8 mouse cellular contexts compared by ENCODE assay signal in genomic region chr2:27886608-27887460, GRCm38 (mm10). TPM values are rescaled to one million over a fixed set of nuclear protein-coding genes. Genes with fewer than 3 reads are reported as not detected.
DNase-seq lines count a peak whose midpoint lies in the region; ATAC-seq and TF ChIP-seq lines count a peak whose summit lies in the region.

No protein-coding gene starts in this region.

- H3K27me3 ChIP-seq in ES-Bruce4 (ENCODE audit: control insufficient read depth, insufficient read depth, low read length, poor library complexity, severe bottlenecking), result no peaks in the 10 kb centered on the region
- peaks cover 11% of the 10 kb centered on the region; the same call in 1 of the 2 replicates for H3K27me3 ChIP-seq in forebrain, embryonic 14.5 days (replicated peaks; ENCODE audit: control insufficient read depth, insufficient read depth, low read length)
- H3K27me3 ChIP-seq in hindbrain, embryonic 12.5 days, result peaks cover 26% of the 10 kb centered on the region
- no peaks in the 10 kb centered on the region for H3K27me3 ChIP-seq in limb, embryonic 15.5 days
- peaks cover 20% of the 10 kb centered on the region for H3K27me3 ChIP-seq in midbrain, embryonic 15.5 days (replicated peaks)

- no peak for TF ChIP-seq POLR2A in ES-Bruce4 (IDR thresholded peaks at IDR 0.05; ENCODE audit: insufficient read depth, low read length)

- no peaks in the 10 kb centered on the region for H3K4me1 ChIP-seq in ES-Bruce4 (ENCODE audit: control insufficient read depth, insufficient read depth, low read length)
- H3K4me1 ChIP-seq in forebrain, embryonic 14.5 days (ENCODE audit: control insufficient read depth, insufficient read depth, low read length), result peaks cover 15% of the 10 kb centered on the region; the same call in 1 of the 2 replicates
- H3K4me1 ChIP-seq in hindbrain, embryonic 12.5 days, result peaks cover 45% of the 10 kb centered on the region
- peaks cover 70% of the 10 kb centered on the region for H3K4me1 ChIP-seq in limb, embryonic 15.5 days
- peaks cover 28% of the 10 kb centered on the region for H3K4me1 ChIP-seq in midbrain, embryonic 15.5 days

- H3K27ac ChIP-seq in ES-Bruce4 (ENCODE audit: insufficient read depth, low read length), result no peak overlapping the region
- no peak overlapping the region for H3K27ac ChIP-seq in forebrain, embryonic 14.5 days (ENCODE audit: low read depth, low read length)
- H3K27ac ChIP-seq in hindbrain, embryonic 12.5 days, result peak overlapping the region; percentile 66
- H3K27ac ChIP-seq in limb, embryonic 15.5 days, result peak overlapping the region; percentile 98
- 0 out of 2 replicates have a peak overlapping the region, but pooled peaks have one; percentile 22 for H3K27ac ChIP-seq in midbrain, embryonic 15.5 days

- H3K4me3 ChIP-seq in ES-Bruce4 (ENCODE audit: low read depth, low read length), result peak overlapping the region; percentile 65
- peak overlapping the region; percentile 53 for H3K4me3 ChIP-seq in forebrain, embryonic 14.5 days (ENCODE audit: low read depth, low read length)
- peak overlapping the region; percentile 61 for H3K4me3 ChIP-seq in hindbrain, embryonic 12.5 days
- peak overlapping the region; percentile 72 for H3K4me3 ChIP-seq in limb, embryonic 15.5 days
- peak overlapping the region; percentile 49 for H3K4me3 ChIP-seq in midbrain, embryonic 15.5 days

- DNase-seq in ZHBTc4 (ENCODE audit: low read depth, low spot score), result peak; percentile 80
- peak; percentile 59 for DNase-seq in forebrain, embryonic 14.5 days (ENCODE audit: low spot score)
- peak; percentile 12 to 27 for DNase-seq in thymus, postnatal 36 days
- DNase-seq in spleen, postnatal 36 days (ENCODE audit: low spot score in 2 of 2), result no peak

- no peak for TF ChIP-seq EP300 in ES-Bruce4 (IDR thresholded peaks at IDR 0.05; ENCODE audit: insufficient read depth, low read depth, low read length)

- H3K9me3 ChIP-seq in ES-Bruce4 (replicated peaks; ENCODE audit: control insufficient read depth, insufficient read depth, low read length, poor library complexity, severe bottlenecking), result no peaks in the 10 kb centered on the region
- H3K9me3 ChIP-seq in forebrain, embryonic 14.5 days (replicated peaks; ENCODE audit: control insufficient read depth, low read length), result no peaks in the 10 kb centered on the region
- no peaks in the 10 kb centered on the region for H3K9me3 ChIP-seq in hindbrain, embryonic 12.5 days (replicated peaks)
- H3K9me3 ChIP-seq in limb, embryonic 15.5 days, result no peaks in the 10 kb centered on the region
- no peaks in the 10 kb centered on the region for H3K9me3 ChIP-seq in midbrain, embryonic 15.5 days

- TF ChIP-seq CTCF in ES-Bruce4 (IDR thresholded peaks at IDR 0.05; ENCODE audit: low read depth, low read length), result no peak

- under 1% methylated on average over 67 of the region's 67 CpGs for WGBS in forebrain, embryonic 14.5 days
- WGBS in hindbrain, embryonic 12.5 days, result under 1% methylated on average over 66 of the region's 67 CpGs
- WGBS in limb, embryonic 15.5 days, result under 1% methylated on average over 64 of the region's 67 CpGs
- under 1% methylated on average over 58 of the region's 67 CpGs for WGBS in midbrain, embryonic 15.5 days

- H3K9ac ChIP-seq in ES-Bruce4 (ENCODE audit: low read depth, poor library complexity, severe bottlenecking), result peak overlapping the region; percentile 57
- peak overlapping the region; percentile 68 for H3K9ac ChIP-seq in forebrain, embryonic 14.5 days (ENCODE audit: low read length)
- peak overlapping the region; percentile 74 for H3K9ac ChIP-seq in hindbrain, embryonic 12.5 days
- peak overlapping the region; percentile 94 for H3K9ac ChIP-seq in limb, embryonic 15.5 days
- H3K9ac ChIP-seq in midbrain, embryonic 15.5 days, result peak overlapping the region; percentile 37

- peak; percentile 42 for ATAC-seq in forebrain, embryonic 14.5 days
- peak; percentile 38 for ATAC-seq in hindbrain, embryonic 12.5 days (ENCODE audit: low FRiP score)
- no peak for ATAC-seq in limb, embryonic 15.5 days (ENCODE audit: insufficient number of reproducible peaks, low FRiP score, low TSS enrichment, low read depth)
- peak; percentile 54 for ATAC-seq in midbrain, embryonic 15.5 days (replicated peaks)

- peak overlapping the region; percentile 98 for H3K4me2 ChIP-seq in forebrain, embryonic 14.5 days (ENCODE audit: low read length)
- H3K4me2 ChIP-seq in hindbrain, embryonic 12.5 days (replicated peaks), result peak overlapping the region; percentile 92
- H3K4me2 ChIP-seq in limb, embryonic 15.5 days, result peak overlapping the region; percentile 80
- peak overlapping the region; percentile 98 for H3K4me2 ChIP-seq in midbrain, embryonic 15.5 days

- no peaks in the 10 kb centered on the region for H3K36me3 ChIP-seq in ES-Bruce4 (ENCODE audit: control insufficient read depth, insufficient read depth, low read length, poor library complexity, severe bottlenecking)
- no peaks in the 10 kb centered on the region for H3K36me3 ChIP-seq in forebrain, embryonic 14.5 days (ENCODE audit: control insufficient read depth, insufficient read depth, low read length)
- H3K36me3 ChIP-seq in hindbrain, embryonic 12.5 days, result no peaks in the 10 kb centered on the region
- peaks cover 9% of the 10 kb centered on the region for H3K36me3 ChIP-seq in limb, embryonic 15.5 days
- no peaks in the 10 kb centered on the region for H3K36me3 ChIP-seq in midbrain, embryonic 15.5 days (replicated peaks)

RNA-seq across cellular contexts. Expression of gene Col5a1, which starts 0.6 kb away (rescaled TPM):
- 19.3 and 21.7 TPM in 2 replicates for polyA plus RNA-seq in ES-Bruce4 (2011; ENCODE audit: insufficient read depth, insufficient read length, low read depth, missing spikeins)
- 5.3 and 6.9 TPM in 2 replicates for polyA plus RNA-seq in forebrain, embryonic 14.5 days (2014; fragmentation: Nextera tagmentation; extraction: Ambion mirVana)
- polyA plus RNA-seq in hindbrain, embryonic 12.5 days (2016; fragmentation: Nextera tagmentation; extraction: Ambion mirVana), result 45.9 and 55.2 TPM in 2 replicates
- polyA plus RNA-seq in limb, embryonic 15.5 days (2015; fragmentation: Nextera tagmentation; extraction: Ambion mirVana), result 259 and 273 TPM in 2 replicates
- polyA plus RNA-seq in midbrain, embryonic 15.5 days (2015; fragmentation: Nextera tagmentation; extraction: Ambion mirVana), result 8.7 and 9.5 TPM in 2 replicates

Comparison
In these comparisons a context has a peak if more than half of its experiments do, and no peak if none do; other contexts are left out.
1. H3K27ac ChIP-seq: peak in hindbrain, embryonic 12.5 days (single experiment), limb, embryonic 15.5 days (single experiment) and midbrain, embryonic 15.5 days (single experiment); none in ES-Bruce4 (single experiment) and forebrain, embryonic 14.5 days (single experiment).
2. H3K9ac ChIP-seq: peak in every context shown above with its lines; median percentile 94 in limb, embryonic 15.5 days; 74 in hindbrain, embryonic 12.5 days; 68 in forebrain, embryonic 14.5 days; 57 in ES-Bruce4; 37 in midbrain, embryonic 15.5 days.
3. DNase-seq: peak in ZHBTc4 (single experiment), forebrain, embryonic 14.5 days (single experiment) and thymus, postnatal 36 days (2 of 2); none in spleen, postnatal 36 days (0 of 2).
4. Peak in every context shown above with its lines, with median percentiles within 50 percentile points of each other: H3K4me3 ChIP-seq and H3K4me2 ChIP-seq.